Mouse (Mus musculus): ENCODE measurements around the gene Pofut2. TPM values are rescaled to one million over a fixed set of nuclear protein-coding genes. Genes with fewer than 3 reads are reported as not detected.
A peak's percentile ranks its signal among the peaks of the same experiment; 100 is the strongest.

Pofut2 gene
- polyA plus RNA-seq, 1 experiment from 2014 or later, result 96.7 TPM

DNA sequence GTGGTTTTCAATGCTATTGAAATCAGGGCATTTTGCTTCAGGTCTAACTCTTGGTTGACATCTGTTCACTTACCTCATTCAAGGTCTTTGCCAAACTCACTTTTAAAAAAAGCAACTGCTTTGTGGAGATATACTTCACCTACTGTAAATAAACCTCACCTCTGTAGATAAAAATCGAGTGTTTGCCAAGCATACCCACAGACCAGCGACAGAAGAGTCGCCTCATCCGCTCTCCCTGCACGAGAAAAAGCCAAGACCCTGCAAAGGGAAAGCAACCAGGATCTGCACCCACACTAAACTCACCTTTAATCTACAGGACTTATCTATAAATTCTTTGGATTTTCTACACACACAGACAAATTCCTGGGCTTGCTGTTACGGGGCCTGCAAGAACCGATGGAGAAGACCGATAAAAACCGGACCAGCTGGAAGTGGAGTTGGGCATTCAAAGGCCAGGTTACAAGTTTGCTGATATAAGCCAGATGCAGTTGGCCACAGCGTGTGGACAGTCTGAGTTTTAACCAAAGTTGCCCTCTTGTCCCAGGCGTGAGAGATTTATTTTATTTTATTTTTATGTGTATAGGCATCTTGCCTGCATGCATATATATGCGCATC is 39.5 kb upstream of the Pofut2 start:
- Histone ChIP-seq H3K4me3 (replicated peaks) (no peak overlapping the region), H3K9me3 (no peaks in the 10 kb centered on the region), H3K27ac (no peak overlapping the region), H3K27me3 (replicated peaks) (no peaks in the 10 kb centered on the region), H3K4me2 (replicated peaks) (no peak overlapping the region), H3K9ac (no peak overlapping the region), H3K4me1 (replicated peaks) (peaks cover 26% of the 10 kb centered on the region), H3K36me3 (no peaks in the 10 kb centered on the region)
- 68% methylated on average over 12 of the region's 12 CpGs for WGBS
- ATAC-seq, result no peak

DNA sequence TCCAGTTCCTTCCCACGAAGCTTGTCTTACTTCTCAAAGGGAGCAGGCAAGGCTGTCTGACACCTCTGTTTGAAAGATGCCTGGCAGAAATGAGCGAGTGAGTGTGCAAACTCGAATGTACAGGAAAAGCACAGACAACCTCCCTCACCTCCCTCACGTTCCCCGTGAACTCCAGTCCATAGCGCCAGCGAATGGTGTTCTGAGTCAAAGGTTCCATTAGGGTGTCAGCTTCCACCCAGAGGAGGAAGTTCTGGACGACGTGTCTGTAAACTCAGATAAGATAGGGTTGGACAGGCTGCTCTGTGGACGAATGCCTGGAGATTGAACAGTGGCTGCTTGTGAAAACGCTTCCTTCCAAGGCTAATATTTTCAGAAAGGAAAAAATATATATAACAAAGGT is 37.9 kb upstream of the Pofut2 start:
- Histone ChIP-seq H3K27me3 (replicated peaks) (no peaks in the 10 kb centered on the region), H3K36me3 (no peaks in the 10 kb centered on the region), H3K27ac (peak overlapping the region; percentile 49), H3K4me1 (replicated peaks) (peaks cover 13% of the 10 kb centered on the region), H3K9ac (no peak overlapping the region), H3K4me2 (replicated peaks) (no peak overlapping the region), H3K4me3 (replicated peaks) (no peak overlapping the region), H3K9me3 (no peaks in the 10 kb centered on the region)
- 8% methylated on average over 11 of the region's 11 CpGs for WGBS
- ATAC-seq, result peak; percentile 81

DNA sequence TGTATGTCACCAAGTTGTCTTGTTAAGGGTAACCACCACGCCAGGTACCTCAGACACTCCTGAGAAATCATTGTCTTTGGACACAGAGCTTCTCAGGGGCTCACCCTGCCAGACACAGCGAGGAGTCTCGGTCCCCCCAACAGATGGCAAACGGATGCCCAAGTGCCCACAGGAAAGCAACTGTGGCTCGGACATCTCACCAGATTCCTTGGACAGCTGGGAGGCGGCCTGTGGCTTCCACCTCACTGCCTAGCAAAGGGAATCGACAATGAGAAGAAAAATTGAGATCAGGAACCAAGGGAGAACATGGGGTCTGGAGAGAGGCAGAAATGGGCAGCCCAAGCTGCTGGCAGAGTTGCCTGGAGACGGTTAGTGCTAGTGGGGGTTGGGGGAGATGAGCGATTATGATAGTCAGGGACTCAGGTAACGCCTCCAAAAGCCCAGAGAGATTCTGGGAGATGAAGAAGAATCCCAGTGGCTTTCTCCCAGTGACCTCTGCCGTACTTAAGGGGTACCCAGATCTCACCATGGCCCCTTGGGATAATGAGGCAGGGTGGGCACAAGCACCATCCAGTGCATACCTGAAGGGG is 36.0 kb upstream of the Pofut2 start:
- WGBS, result 88% methylated on average over 11 of the region's 11 CpGs
- Histone ChIP-seq H3K36me3 (no peaks in the 10 kb centered on the region), H3K27me3 (replicated peaks) (no peaks in the 10 kb centered on the region)

DNA sequence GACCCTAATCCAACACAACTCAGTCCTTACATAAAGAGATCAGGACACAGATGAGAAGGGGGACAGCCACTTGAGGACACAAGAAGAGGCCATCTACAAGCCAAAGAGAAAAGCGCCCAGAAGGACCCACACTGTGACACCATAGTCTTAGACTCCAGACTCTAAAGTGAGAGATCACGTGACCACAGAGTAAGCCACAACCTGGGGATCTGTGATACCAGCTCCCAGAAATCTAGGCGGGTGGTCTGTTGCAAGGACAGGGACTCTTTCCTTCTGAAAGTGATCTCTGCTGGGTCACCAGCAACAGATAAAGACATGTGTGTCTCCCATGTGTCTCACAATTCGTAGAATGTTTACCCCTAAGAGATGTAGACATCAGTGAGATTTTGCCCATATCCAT is 34.6 kb upstream of the Pofut2 start:
- H3K27ac ChIP-seq, result no peak overlapping the region
- WGBS, result 88% methylated on average over 4 of the region's 4 CpGs
- no peaks in the 10 kb centered on the region for H3K9me3 ChIP-seq
- no peak overlapping the region for H3K9ac ChIP-seq
- H3K4me1 ChIP-seq (replicated peaks), result peaks cover 3% of the 10 kb centered on the region; the same call in 1 of the 2 replicates
- no peak overlapping the region for H3K4me2 ChIP-seq (replicated peaks)
- H3K4me3 ChIP-seq (replicated peaks), result no peak overlapping the region
- no peaks in the 10 kb centered on the region for H3K27me3 ChIP-seq (replicated peaks)
- ATAC-seq, result no peak
- H3K36me3 ChIP-seq, result no peaks in the 10 kb centered on the region

More for the DNA sequence above, 36.0 kb upstream of the Pofut2 start:
- no peak for ATAC-seq
- Histone ChIP-seq H3K9ac (no peak overlapping the region), H3K27ac (no peak overlapping the region), H3K4me2 (replicated peaks) (no peak overlapping the region), H3K4me1 (replicated peaks) (peaks cover 3% of the 10 kb centered on the region; the same call in 1 of the 2 replicates), H3K4me3 (replicated peaks) (no peak overlapping the region), H3K9me3 (no peaks in the 10 kb centered on the region)

DNA sequence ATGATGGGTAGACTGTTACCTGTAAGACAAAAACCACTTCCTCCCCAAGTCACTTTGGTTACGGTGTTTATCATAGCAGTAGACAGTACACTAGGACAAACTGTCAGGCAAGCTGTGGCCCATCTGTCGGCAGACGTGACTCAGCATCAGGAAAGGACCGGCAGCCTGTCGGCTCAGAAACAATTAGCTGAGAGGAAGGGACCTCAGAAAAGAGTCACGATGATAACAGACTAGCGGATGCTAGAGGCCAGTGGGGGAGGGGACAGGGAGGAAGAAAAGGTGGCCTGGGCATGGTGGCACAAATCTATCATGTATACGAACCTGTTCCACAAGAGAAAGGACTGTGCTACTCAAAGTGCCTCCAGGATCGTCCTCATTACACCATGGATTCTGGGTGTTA is 33.6 kb upstream of the Pofut2 start:
- 51% methylated on average over 9 of the region's 9 CpGs for WGBS
- Histone ChIP-seq H3K27ac (no peak overlapping the region), H3K36me3 (no peaks in the 10 kb centered on the region), H3K4me1 (replicated peaks) (peaks cover 3% of the 10 kb centered on the region; the same call in 1 of the 2 replicates), H3K4me3 (replicated peaks) (no peak overlapping the region), H3K27me3 (replicated peaks) (no peaks in the 10 kb centered on the region), H3K9ac (no peak overlapping the region), H3K9me3 (no peaks in the 10 kb centered on the region), H3K4me2 (replicated peaks) (no peak overlapping the region)
- ATAC-seq, result no peak

DNA sequence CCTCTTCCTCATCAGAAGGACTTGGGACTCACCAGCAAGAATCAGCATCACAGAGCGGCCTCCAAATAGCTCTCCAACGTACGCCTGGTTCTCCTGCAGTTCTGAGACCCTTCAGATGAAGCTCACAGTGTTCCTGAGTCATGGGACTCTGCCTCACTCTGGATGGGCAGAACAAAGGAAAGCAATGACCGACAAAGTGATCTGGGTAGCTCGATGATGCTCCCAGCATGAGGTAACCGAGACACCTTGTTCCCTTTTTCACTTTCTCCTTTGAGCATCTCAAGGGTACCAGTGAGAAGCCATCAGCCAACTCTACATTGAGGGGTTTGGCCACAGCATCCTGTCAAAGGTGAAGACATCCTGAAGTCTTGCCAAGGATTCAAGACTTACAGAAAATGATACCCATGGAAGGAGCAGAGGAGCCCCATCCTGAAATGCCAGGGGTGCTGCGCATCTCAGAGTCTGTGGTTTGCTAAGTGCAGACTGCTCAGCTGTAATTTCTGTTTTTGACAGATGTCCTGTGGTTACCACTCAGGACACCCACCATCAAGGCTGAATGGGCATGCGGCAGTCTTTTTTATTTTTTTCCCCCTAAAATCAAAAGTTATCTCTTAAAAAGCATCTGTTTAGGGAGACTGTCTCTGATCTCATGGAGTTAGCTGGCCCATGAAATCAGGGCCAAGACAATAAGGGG is 32.9 kb upstream of the Pofut2 start:
- peaks cover 3% of the 10 kb centered on the region; the same call in 1 of the 2 replicates for H3K4me1 ChIP-seq (replicated peaks)
- H3K36me3 ChIP-seq, result no peaks in the 10 kb centered on the region
- ATAC-seq, result no peak
- H3K27me3 ChIP-seq (replicated peaks), result no peaks in the 10 kb centered on the region
- H3K9me3 ChIP-seq, result no peaks in the 10 kb centered on the region
- no peak overlapping the region for H3K4me2 ChIP-seq (replicated peaks)
- WGBS, result 87% methylated on average over 8 of the region's 8 CpGs
- no peak overlapping the region for H3K27ac ChIP-seq
- H3K4me3 ChIP-seq (replicated peaks), result no peak overlapping the region
- H3K9ac ChIP-seq, result no peak overlapping the region

DNA sequence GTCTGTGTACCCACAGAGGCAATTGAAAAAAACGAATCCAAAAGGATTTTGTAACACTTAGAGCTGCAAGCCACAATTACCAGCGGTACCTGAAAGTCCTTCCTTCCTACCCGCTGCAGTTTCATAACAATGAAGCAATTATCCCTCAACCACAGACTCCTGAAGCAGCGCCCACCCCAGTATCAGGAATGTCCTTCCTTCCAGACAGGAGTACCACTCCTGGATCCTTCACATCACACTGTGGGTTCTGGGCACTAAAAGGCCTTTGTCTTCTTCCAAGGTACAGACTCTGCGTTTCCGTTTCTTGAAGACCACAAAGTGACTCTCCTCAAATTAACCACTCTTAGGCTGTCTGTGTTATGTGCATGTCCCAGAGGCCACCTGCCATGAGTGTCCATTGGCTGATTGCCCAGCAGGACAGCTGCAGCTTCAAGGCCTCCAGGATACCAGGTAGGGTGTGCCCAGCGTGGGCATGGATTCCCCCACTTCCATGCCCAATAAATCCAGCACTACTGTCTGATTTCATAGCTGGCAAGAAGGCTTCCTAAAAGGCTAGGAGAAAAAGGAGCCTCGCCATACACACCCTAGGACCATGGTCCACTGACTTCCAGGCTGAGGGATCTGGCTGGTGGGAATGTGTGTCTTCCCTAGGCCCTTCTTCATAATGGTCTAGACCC is 32.2 kb upstream of the Pofut2 start:
- H3K27ac ChIP-seq, result no peak overlapping the region
- H3K27me3 ChIP-seq (replicated peaks), result no peaks in the 10 kb centered on the region
- no peaks in the 10 kb centered on the region for H3K9me3 ChIP-seq
- WGBS, result 72% methylated on average over 8 of the region's 8 CpGs
- H3K9ac ChIP-seq, result no peak overlapping the region
- no peaks in the 10 kb centered on the region for H3K4me1 ChIP-seq (replicated peaks)
- no peaks in the 10 kb centered on the region for H3K36me3 ChIP-seq
- no peak overlapping the region for H3K4me2 ChIP-seq (replicated peaks)
- no peak overlapping the region for H3K4me3 ChIP-seq (replicated peaks)
- no peak for ATAC-seq

DNA sequence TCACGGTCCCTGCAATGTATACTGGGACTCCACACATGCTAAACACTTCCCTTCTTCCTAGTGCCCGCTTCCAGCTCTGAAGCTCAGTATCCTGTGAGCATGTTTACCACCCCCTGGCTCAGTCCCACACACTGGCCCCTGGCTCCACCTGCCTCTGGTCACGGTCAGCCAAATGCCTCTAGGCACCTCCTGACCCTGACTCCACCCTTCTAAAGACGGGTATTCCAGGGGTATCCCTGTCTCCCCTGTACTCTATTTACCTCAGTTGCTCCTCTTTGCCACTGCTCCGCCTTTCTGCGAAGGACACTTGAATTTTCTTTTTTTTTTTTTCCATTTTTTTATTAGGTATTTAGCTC is 31.7 kb upstream of the Pofut2 start:
- Histone ChIP-seq H3K27me3 (replicated peaks) (no peaks in the 10 kb centered on the region), H3K4me1 (replicated peaks) (no peaks in the 10 kb centered on the region), H3K4me3 (replicated peaks) (no peak overlapping the region), H3K4me2 (replicated peaks) (no peak overlapping the region), H3K9me3 (no peaks in the 10 kb centered on the region), H3K9ac (no peak overlapping the region), H3K27ac (no peak overlapping the region), H3K36me3 (no peaks in the 10 kb centered on the region)
- 79% methylated on average over 6 of the region's 6 CpGs for WGBS
- ATAC-seq, result no peak

DNA sequence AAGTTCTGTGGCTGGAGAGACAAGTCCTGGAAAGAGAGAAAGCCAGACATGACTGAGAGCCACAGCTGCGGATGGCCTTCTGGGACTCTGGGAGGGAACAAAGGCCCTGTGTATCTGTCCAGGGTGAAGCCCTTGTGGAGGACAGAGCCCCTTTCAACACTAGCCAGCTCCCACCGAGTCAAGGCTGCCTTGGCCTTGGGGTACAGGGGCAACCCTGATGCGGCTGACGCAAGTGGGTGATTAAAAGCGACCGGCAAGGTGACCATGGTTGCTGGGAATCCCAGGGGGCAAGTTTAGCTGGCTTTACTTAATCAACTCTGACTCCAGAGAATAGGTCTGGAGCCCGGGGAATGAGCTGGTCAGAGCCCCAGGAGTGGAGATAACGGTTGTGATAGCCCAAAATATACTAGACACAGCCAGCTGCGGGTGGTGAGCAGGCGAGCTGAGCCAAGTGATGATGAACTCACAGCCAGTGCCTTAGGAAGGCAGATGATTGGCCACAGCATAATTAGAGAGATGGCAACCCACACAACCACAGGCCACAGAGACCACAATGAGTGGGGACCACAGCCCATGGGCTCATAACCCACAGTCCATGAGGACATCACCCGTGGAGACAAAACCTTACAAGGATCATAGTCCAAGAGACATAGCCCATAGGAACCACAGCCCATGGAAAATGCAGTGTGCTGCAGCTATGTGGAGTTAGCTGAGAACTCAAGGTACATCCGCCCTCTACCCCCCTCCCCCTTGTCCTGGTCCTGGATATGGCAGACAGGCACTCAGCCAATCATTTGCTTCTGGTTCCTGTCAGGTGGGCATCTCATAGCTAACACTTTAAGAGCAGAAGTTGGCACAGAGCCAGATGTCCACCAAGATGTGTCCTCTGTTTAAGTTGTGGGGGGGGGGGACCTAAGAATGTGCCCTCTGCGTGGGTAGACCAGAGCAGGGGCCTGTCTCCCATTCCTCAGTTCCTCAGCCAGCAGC is 29.1 kb upstream of the Pofut2 start:
- WGBS, result 81% methylated on average over 13 of the region's 13 CpGs
- Histone ChIP-seq H3K4me2 (replicated peaks) (no peak overlapping the region), H3K9ac (no peak overlapping the region), H3K27me3 (replicated peaks) (no peaks in the 10 kb centered on the region), H3K36me3 (no peaks in the 10 kb centered on the region), H3K9me3 (no peaks in the 10 kb centered on the region), H3K4me1 (replicated peaks) (no peaks in the 10 kb centered on the region), H3K27ac (no peak overlapping the region), H3K4me3 (replicated peaks) (no peak overlapping the region)
- ATAC-seq, result 0 out of 2 replicates have a peak, but pooled peaks have one; percentile 22

DNA sequence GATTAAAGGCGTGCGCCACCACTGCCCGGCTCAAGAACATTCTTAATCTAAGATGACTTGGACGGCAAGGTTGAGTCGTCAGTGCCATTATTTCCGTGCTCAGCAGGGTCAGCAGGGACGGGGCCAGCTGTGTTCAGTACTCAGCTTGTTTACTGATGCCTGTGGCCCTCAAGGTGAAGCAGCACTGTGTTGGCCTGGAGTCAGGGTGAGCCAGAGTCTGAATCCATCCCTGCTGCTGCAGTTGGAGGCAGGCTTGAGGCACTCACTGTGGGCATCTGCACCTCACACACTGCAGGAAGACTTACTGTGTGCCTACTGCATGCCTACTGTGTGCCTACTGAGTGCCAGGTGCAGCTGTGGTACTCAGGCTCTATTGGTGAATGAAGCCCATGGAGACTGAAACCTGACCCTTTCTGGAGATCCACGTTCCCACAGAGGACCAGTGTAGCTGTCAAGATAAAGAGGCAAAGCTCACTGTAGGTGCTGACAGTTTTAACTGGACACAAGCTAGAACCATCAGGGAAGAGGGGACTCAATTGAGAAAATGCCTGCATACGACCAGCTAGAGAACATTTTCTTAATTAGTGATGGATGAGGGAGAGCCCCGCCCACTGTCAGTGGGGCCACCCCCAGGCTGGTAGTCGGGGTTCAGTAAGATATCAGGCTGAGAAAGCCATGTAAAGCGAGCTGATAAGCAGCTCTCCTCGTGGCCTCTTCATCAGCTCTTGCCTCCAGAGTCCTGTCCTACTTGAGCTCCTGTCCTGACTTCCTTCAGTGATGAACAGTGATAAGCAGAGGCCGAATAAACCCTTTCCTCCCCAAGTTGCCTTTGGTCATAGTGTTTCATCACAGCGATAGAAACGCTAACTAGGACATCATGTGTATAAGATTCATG is 26.9 kb upstream of the Pofut2 start:
- peak; percentile 60; the same call in 1 of the 2 replicates for ATAC-seq
- H3K27ac ChIP-seq, result no peak overlapping the region
- 61% methylated on average over 16 of the region's 16 CpGs for WGBS

DNA sequence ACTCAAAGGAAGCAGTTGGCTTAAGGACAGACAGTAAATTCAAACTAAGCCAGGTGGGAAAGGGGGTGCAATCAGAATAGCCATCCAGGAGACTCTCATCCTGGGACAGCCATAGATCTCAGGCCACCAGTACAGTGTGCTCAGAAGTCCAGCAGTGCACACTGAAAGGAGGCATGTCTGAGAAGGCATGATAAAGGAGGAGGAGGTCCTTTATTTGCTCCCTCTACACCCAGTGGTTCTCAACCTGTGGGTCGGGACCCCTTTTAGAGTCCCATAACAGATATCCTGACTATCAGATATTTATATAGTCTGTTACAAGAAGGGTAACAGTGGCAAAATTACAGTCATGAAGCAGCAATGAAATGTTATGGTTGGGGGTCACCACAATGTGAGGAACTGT is 25.8 kb upstream of the Pofut2 start:
- Histone ChIP-seq H3K36me3 (no peaks in the 10 kb centered on the region), H3K27ac (no peak overlapping the region), H3K4me3 (replicated peaks) (no peak overlapping the region), H3K27me3 (replicated peaks) (no peaks in the 10 kb centered on the region), H3K9ac (no peak overlapping the region), H3K9me3 (no peaks in the 10 kb centered on the region), H3K4me2 (replicated peaks) (no peak overlapping the region), H3K4me1 (replicated peaks) (0 out of 2 replicates have a peak, but pooled peaks cover 4% of the 10 kb centered on the region)
- ATAC-seq, result no peak
- WGBS, result 82% methylated on average over 1 of the region's 1 CpGs

More for the DNA sequence above, 26.9 kb upstream of the Pofut2 start:
- no peaks in the 10 kb centered on the region for H3K36me3 ChIP-seq
- no peak overlapping the region for H3K4me3 ChIP-seq (replicated peaks)
- no peak overlapping the region for H3K9ac ChIP-seq
- H3K4me2 ChIP-seq (replicated peaks), result no peak overlapping the region
- 0 out of 2 replicates have a peak, but pooled peaks cover 4% of the 10 kb centered on the region for H3K4me1 ChIP-seq (replicated peaks)
- H3K27me3 ChIP-seq (replicated peaks), result no peaks in the 10 kb centered on the region
- H3K9me3 ChIP-seq, result no peaks in the 10 kb centered on the region
